Mouse (Mus musculus) limb, embryonic 13.5 days (tissue): Measurements from ENCODE around the gene BC048671. TPM values are rescaled to one million over a fixed set of nuclear protein-coding genes. Genes with fewer than 3 reads are reported as not detected.
A peak's percentile ranks its signal among the peaks of the same experiment; 100 is the strongest.

ENCODE experiments used
- ATAC-seq: fragments of 200-750 bp; cut with Nextera tagmentation; 2 replicates; pipeline ENCODE4 v1.8.0; 2017; ENCODE audit warnings: low read depth, moderate number of reproducible peaks, moderate TSS enrichment; ENCODE audit not compliant: low FRiP score
- H3K27ac ChIP-seq: fragments of 300-500 bp; sonication (generic); 2 replicates; pipeline ENCODE4 v1.5.1; 2015; ENCODE audit warnings: inconsistent platforms, mild to moderate bottlenecking, moderate library complexity
- H3K27me3 ChIP-seq: fragments of 300-500 bp; sonication (generic); 2 replicates; pipeline ENCODE4 v1.6.1; 2015; ENCODE audit warnings: mild to moderate bottlenecking, inconsistent platforms
- H3K36me3 ChIP-seq: fragments of 300-500 bp; sonication (generic); 2 replicates; pipeline ENCODE4 v1.6.1; 2015; ENCODE audit warnings: inconsistent platforms, mild to moderate bottlenecking, moderate library complexity
- H3K4me1 ChIP-seq: fragments of 300-500 bp; sonication (generic); 2 replicates; pipeline ENCODE4 v1.6.1; 2015; ENCODE audit warnings: inconsistent platforms
- H3K4me2 ChIP-seq: fragments of 300-500 bp; sonication (generic); replicated peaks from 2 replicates; pipeline ENCODE4 v1.6.1; 2015; ENCODE audit warnings: inconsistent platforms, mild to moderate bottlenecking, moderate library complexity
- H3K4me3 ChIP-seq: fragments of 300-500 bp; sonication (generic); 2 replicates; pipeline ENCODE4 v1.5.1; 2015; ENCODE audit warnings: moderate library complexity, mild to moderate bottlenecking, inconsistent platforms
- H3K9ac ChIP-seq: fragments of 300-500 bp; sonication (generic); 2 replicates; pipeline ENCODE4 v1.6.1; 2015; ENCODE audit warnings: mild to moderate bottlenecking, inconsistent platforms
- H3K9me3 ChIP-seq: fragments of 300-500 bp; sonication (generic); 2 replicates; pipeline ENCODE4 v1.6.1; 2016; ENCODE audit warnings: inconsistent platforms
- WGBS: fragments of 180-500 bp; shearing (Covaris S2); methylation state at CpG from one replicate; pipeline ENCODE4 v1.1.7; 2015; 5-methylcytosine and 5-hydroxymethylcytosine counted together
- polyA plus RNA-seq: library from polyadenylated mRNA; unstranded; fragments of >200 nt; fragmentation: Nextera tagmentation; extraction: Ambion mirVana; gene quantifications from 2 replicates; pipeline ENCODE4 v1.2.1, GENCODE M21; 2015

Gene BC048671
- polyA plus RNA-seq, 1 experiment from 2014 or later, result not detected

GRCm38 (mm10) chr6:90324463-90324862 is 23.4 kb downstream of the BC048671 start:
- ATAC-seq, result no peak
- no peaks in the 10 kb centered on the region for H3K9me3 ChIP-seq
- H3K27ac ChIP-seq, result no peak overlapping the region
- no peak overlapping the region for H3K4me3 ChIP-seq
- H3K9ac ChIP-seq, result no peak overlapping the region
- H3K4me1 ChIP-seq, result peaks cover 5% of the 10 kb centered on the region
- peak overlapping the region; percentile 59; the same call in 1 of the 2 replicates for H3K4me2 ChIP-seq
- H3K27me3 ChIP-seq, result peaks cover 26% of the 10 kb centered on the region
- H3K36me3 ChIP-seq, result no peaks in the 10 kb centered on the region
- 63% methylated on average over 3 of the region's 3 CpGs for WGBS

- whole genome bisulfite sequencing, result 4% methylated on average over 22 of the region's 22 CpGs
- peak within 1 kb of the TSS; percentile 26 for H3K4me3 ChIP-seq
- no peaks in the 10 kb centered on the region for H3K9me3 ChIP-seq
- H3K36me3 ChIP-seq, result no peaks in the 10 kb centered on the region
- H3K9ac ChIP-seq, result no peak within 1 kb of the TSS
- H3K27ac ChIP-seq, result no peak within 1 kb of the TSS
- peaks cover 26% of the 10 kb centered on the region for H3K27me3 ChIP-seq
- H3K4me1 ChIP-seq, result peaks cover 5% of the 10 kb centered on the region
- no peak for ATAC-seq
- H3K4me2 ChIP-seq, result peak within 1 kb of the TSS; percentile 59
Observed at GRCm38 (mm10) chr6:90324991-90325390, 24.0 kb downstream of the BC048671 start, which contains the start of gene Chst13. Gene Chst13, minus strand, starts transcription at chr6:90325185.

GRCm38 (mm10) chr6:90327670-90328069 is 26.7 kb downstream of the BC048671 start:
- no peak overlapping the region for H3K4me3 ChIP-seq
- 23% methylated on average over 6 of the region's 6 CpGs for WGBS

GRCm38 (mm10) chr6:90329953-90330352 is 28.9 kb downstream of the BC048671 start:
- Histone ChIP-seq H3K4me3 (no peak overlapping the region), H3K27ac (no peak overlapping the region), H3K4me1 (peaks cover 2% of the 10 kb centered on the region), H3K36me3 (no peaks in the 10 kb centered on the region), H3K9me3 (no peaks in the 10 kb centered on the region), H3K9ac (no peak overlapping the region), H3K4me2 (no peak overlapping the region), H3K27me3 (peaks cover 15% of the 10 kb centered on the region)
- WGBS, result 25% methylated on average over 1 of the region's 1 CpGs
- ATAC-seq, result no peak

More at GRCm38 (mm10) chr6:90327670-90328069, 26.7 kb downstream of the BC048671 start:
- H3K27ac ChIP-seq, result no peak overlapping the region
- no peaks in the 10 kb centered on the region for H3K9me3 ChIP-seq
- H3K27me3 ChIP-seq, result peaks cover 26% of the 10 kb centered on the region
- peaks cover 5% of the 10 kb centered on the region for H3K4me1 ChIP-seq
- H3K36me3 ChIP-seq, result no peaks in the 10 kb centered on the region
- no peak overlapping the region for H3K9ac ChIP-seq
- ATAC-seq, result no peak
- no peak overlapping the region for H3K4me2 ChIP-seq

GRCm38 (mm10) chr6:90332561-90333425 is 31.8 kb downstream of the BC048671 start, which contains the start of gene Uroc1:
Gene Uroc1, plus strand, starts transcription at chr6:90333284.
- H3K4me2 ChIP-seq, result no peak within 1 kb of the TSS
- 83% methylated on average over 7 of the region's 7 CpGs for WGBS
- no peaks in the 10 kb centered on the region for H3K4me1 ChIP-seq
- no peaks in the 10 kb centered on the region; the same call in 1 of the 2 replicates for H3K27me3 ChIP-seq
- H3K27ac ChIP-seq, result no peak within 1 kb of the TSS
- H3K36me3 ChIP-seq, result no peaks in the 10 kb centered on the region
- ATAC-seq, result no peak
- no peaks in the 10 kb centered on the region for H3K9me3 ChIP-seq
- no peak within 1 kb of the TSS for H3K9ac ChIP-seq
- H3K4me3 ChIP-seq, result no peak within 1 kb of the TSS

DNA sequence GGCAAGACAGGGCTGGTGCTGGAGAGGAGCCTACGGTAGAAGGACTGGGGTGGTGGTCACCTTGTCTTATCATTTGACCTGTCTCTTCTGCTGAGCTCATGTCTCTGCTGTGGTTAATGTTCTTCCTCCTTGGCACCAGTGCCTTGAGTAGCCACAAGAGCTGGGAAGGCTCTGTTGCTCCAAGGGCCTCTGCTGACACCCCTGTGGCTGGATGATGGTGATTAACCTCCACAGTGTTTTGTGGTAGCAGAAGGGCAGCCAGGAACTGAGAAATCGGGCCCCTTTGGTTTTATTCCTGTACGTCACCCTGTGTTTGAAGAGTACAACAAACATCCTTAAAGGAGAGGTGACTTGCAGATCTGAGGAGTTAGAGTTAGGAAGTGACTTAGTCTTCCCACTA is 33.2 kb downstream of the BC048671 start:
- Histone ChIP-seq H3K4me3 (no peak overlapping the region), H3K27ac (no peak overlapping the region), H3K4me2 (no peak overlapping the region), H3K27me3 (no peaks in the 10 kb centered on the region), H3K9ac (no peak overlapping the region), H3K9me3 (no peaks in the 10 kb centered on the region), H3K4me1 (no peaks in the 10 kb centered on the region), H3K36me3 (no peaks in the 10 kb centered on the region)
- ATAC-seq, result no peak
- WGBS, result 85% methylated on average over 3 of the region's 3 CpGs

DNA sequence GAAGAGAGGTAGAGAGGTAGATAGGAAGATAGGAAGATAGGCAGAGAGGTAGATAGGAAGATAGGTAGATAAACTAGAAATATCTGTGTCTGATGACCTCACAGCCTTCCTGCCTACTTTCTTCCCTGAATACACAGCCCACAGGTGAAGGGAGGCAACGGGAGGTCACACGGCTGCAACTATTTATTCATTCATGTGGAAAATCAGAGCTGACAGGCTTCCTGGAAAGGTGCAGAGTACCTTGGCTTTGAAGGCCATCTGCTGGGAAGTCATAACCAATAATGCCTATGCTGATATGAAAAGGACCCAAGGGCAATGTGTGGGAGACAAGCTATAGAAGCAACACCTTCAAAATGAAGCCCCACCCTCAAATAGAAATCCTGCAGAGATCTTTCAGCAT is 41.3 kb downstream of the BC048671 start:
- Histone ChIP-seq H3K4me3 (no peak overlapping the region), H3K4me1 (no peaks in the 10 kb centered on the region), H3K9ac (no peak overlapping the region), H3K27me3 (no peaks in the 10 kb centered on the region), H3K36me3 (no peaks in the 10 kb centered on the region), H3K9me3 (no peaks in the 10 kb centered on the region), H3K27ac (no peak overlapping the region), H3K4me2 (no peak overlapping the region)
- ATAC-seq, result no peak
- WGBS, result 78% methylated on average over 2 of the region's 2 CpGs

- no peak for ATAC-seq
- Histone ChIP-seq H3K36me3 (no peaks in the 10 kb centered on the region), H3K9me3 (no peaks in the 10 kb centered on the region), H3K9ac (no peak overlapping the region), H3K4me2 (no peak overlapping the region), H3K27ac (no peak overlapping the region), H3K4me3 (no peak overlapping the region), H3K4me1 (no peaks in the 10 kb centered on the region), H3K27me3 (no peaks in the 10 kb centered on the region)
- WGBS, result 70% methylated on average over 4 of the region's 4 CpGs
Observed at GRCm38 (mm10) chr6:90347183-90347582, 46.2 kb downstream of the BC048671 start.

DNA sequence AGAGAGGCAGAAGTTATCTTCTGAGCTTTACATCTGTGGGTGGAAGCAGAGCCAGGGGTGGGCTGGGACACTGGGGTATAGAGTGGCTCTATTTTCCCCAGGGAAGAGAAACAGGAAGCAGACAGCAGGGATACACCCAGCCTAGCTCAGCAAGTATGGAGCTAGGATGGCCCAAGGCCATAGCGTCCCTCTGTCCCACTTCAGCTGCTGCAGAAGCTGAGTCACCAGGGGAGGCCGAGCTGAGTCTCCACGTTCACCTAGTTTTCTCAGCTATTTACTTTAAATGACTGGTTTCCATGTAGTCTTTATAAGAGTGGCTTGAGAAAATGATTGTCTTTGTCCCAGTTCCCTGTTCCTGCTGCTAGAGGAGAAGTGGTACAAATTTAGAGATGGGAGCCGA is 47.5 kb downstream of the BC048671 start:
- ATAC-seq, result no peak
- WGBS, result 73% methylated on average over 4 of the region's 4 CpGs

DNA sequence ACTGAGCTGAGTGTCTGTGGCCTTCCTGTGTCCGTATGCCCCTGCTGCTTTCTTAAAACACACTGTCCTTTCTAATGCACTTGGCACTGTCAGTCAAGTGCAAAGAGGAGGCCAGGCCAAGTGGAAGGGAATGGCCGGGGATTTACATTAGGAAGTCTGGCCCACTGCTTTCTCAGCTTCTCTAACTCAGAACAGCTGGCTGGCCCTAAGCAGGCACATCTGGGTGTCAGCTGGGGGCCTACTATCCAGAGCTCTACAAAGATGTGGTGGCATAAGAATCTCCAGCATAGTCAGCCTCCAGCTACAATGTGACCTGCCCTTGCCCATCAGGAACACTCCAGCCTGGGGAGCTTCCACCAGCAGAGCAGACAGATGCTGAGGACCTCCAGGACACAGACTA is 49.0 kb downstream of the BC048671 start:
- H3K27ac ChIP-seq, result no peak overlapping the region
- no peak overlapping the region for H3K4me2 ChIP-seq
- no peaks in the 10 kb centered on the region for H3K4me1 ChIP-seq
- no peak overlapping the region for H3K9ac ChIP-seq
- no peaks in the 10 kb centered on the region for H3K27me3 ChIP-seq
- 0 out of 2 replicates have a peak, but pooled peaks have one; percentile 36 for ATAC-seq
- H3K4me3 ChIP-seq, result no peak overlapping the region
- H3K9me3 ChIP-seq, result no peaks in the 10 kb centered on the region
- no peaks in the 10 kb centered on the region for H3K36me3 ChIP-seq
- WGBS, result 41% methylated on average over 2 of the region's 2 CpGs

More for the DNA sequence above, 47.5 kb downstream of the BC048671 start:
- Histone ChIP-seq H3K36me3 (no peaks in the 10 kb centered on the region), H3K27ac (no peak overlapping the region), H3K27me3 (no peaks in the 10 kb centered on the region), H3K4me1 (no peaks in the 10 kb centered on the region), H3K9me3 (no peaks in the 10 kb centered on the region), H3K9ac (no peak overlapping the region), H3K4me3 (no peak overlapping the region), H3K4me2 (no peak overlapping the region)
